Mouse (Mus musculus) heart, embryonic 14.5 days (tissue): Measurements from ENCODE around the gene Jph3. TPM values are rescaled to one million over a fixed set of nuclear protein-coding genes. Genes with fewer than 3 reads are reported as not detected.

Experiments
- ATAC-seq: fragments of 200-750 bp; cut with Nextera tagmentation; 2 replicates; pipeline ENCODE4 v1.8.0; 2017; ENCODE audit warnings: low read depth, moderate TSS enrichment; ENCODE audit not compliant: insufficient number of reproducible peaks, insufficient read depth, low FRiP score
- H3K27ac ChIP-seq, 2 experiments: fragments of 200-500 bp in 1 of 2; fragments of 300-500 bp in 1 of 2; sonication (generic) in 1 of 2; replicated peaks in 1 of 2; 2 replicates each; pipeline ENCODE4 v1.5.1; 2012 to 2014; ENCODE audit warnings: low read depth in 2 of 2, low read length in 2 of 2, control low read depth in 1 of 2, mild to moderate bottlenecking in 1 of 2, mixed read lengths in 1 of 2; ENCODE audit not compliant: control insufficient read depth in 1 of 2, insufficient read depth in 1 of 2
- H3K27me3 ChIP-seq: fragments of 300-500 bp; sonication (generic); 2 replicates; pipeline ENCODE4 v1.6.1; 2014; ENCODE audit warnings: mild to moderate bottlenecking, low read length, control low read depth; ENCODE audit not compliant: control insufficient read depth, insufficient read depth
- H3K36me3 ChIP-seq: fragments of 300-500 bp; sonication (generic); 2 replicates; pipeline ENCODE4 v1.6.1; 2014; ENCODE audit warnings: mild to moderate bottlenecking, control low read depth, low read length, mixed read lengths; ENCODE audit not compliant: control insufficient read depth, insufficient read depth
- H3K4me1 ChIP-seq, 2 experiments: fragments of 200-500 bp in 1 of 2; fragments of 300-500 bp in 1 of 2; sonication (generic) in 1 of 2; 2 replicates each; pipeline ENCODE4 v1.6.1; 2012 to 2014; ENCODE audit warnings: low read length in 2 of 2, control low read depth in 1 of 2, mixed read lengths in 1 of 2; ENCODE audit not compliant: control insufficient read depth in 2 of 2, insufficient read depth in 2 of 2
- H3K4me2 ChIP-seq: fragments of 300-500 bp; sonication (generic); 2 replicates; pipeline ENCODE4 v1.6.1; 2014; ENCODE audit warnings: mild to moderate bottlenecking, low read length
- H3K4me3 ChIP-seq, 2 experiments: fragments of 200-500 bp in 1 of 2; fragments of 300-500 bp in 1 of 2; sonication (generic) in 1 of 2; 2 replicates each; pipeline ENCODE4 v1.5.1; 2012 to 2014; ENCODE audit warnings: low read length in 2 of 2, mild to moderate bottlenecking in 2 of 2, control low read depth in 1 of 2, low read depth in 1 of 2, moderate library complexity in 1 of 2; ENCODE audit not compliant: control insufficient read depth in 1 of 2, insufficient read depth in 1 of 2
- H3K9ac ChIP-seq: fragments of 300-500 bp; sonication (generic); 2 replicates; pipeline ENCODE4 v1.6.1; 2014; ENCODE audit warnings: mild to moderate bottlenecking, low read length
- H3K9me3 ChIP-seq: fragments of 300-500 bp; sonication (generic); 2 replicates; pipeline ENCODE4 v1.6.1; 2016; ENCODE audit warnings: low read length, control low read depth; ENCODE audit not compliant: control insufficient read depth
- WGBS: fragments of 180-500 bp; shearing (Covaris S2); extraction: QIAGEN DNeasy Blood & Tissue Kit; methylation state at CpG from one replicate; pipeline ENCODE4 v1.1.7; 2014; 5-methylcytosine and 5-hydroxymethylcytosine counted together
- polyA plus RNA-seq: library from polyadenylated mRNA; unstranded; fragments of >200 nt; fragmentation: Nextera tagmentation; extraction: Ambion mirVana; gene quantifications from 2 replicates; pipeline ENCODE4 v1.2.1, GENCODE M21; 2014

Jph3 gene
- polyA plus RNA-seq, 1 experiment from 2014 or later: 0.18 TPM

DNA sequence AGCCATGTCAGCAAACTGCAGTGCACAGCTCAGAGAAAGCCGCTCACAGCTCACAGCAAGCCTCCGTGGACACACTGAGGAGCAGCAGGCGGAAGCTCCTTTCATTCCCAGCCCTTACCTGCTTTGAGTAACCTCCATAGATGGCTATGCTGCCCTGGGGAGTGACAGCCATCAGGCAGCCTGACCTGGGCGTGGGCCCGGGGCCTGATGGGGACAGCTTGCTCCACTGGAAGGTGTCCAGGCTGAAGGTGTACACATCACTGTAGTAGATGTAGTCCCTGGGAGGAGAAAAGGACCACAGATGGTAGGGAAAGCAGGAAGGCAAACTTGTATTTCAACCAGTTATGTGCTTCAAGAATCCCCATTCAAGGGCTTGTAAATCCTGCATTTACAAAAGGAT lies 75.4 kb downstream of the Jph3 start:
- Histone ChIP-seq H3K9me3 (no peaks in the 10 kb centered on the region), H3K9ac (no peak overlapping the region), H3K4me1 (peaks cover 14 to 31% of the 10 kb centered on the region in 2 experiments), H3K36me3 (peaks cover 38% of the 10 kb centered on the region), H3K27me3 (no peaks in the 10 kb centered on the region), H3K4me2 (no peak overlapping the region), H3K27ac (no peak overlapping the region), H3K4me3 (no peak overlapping the region)
- WGBS: 88% methylated on average over 5 of the region's 5 CpGs
- no peak for ATAC-seq

DNA sequence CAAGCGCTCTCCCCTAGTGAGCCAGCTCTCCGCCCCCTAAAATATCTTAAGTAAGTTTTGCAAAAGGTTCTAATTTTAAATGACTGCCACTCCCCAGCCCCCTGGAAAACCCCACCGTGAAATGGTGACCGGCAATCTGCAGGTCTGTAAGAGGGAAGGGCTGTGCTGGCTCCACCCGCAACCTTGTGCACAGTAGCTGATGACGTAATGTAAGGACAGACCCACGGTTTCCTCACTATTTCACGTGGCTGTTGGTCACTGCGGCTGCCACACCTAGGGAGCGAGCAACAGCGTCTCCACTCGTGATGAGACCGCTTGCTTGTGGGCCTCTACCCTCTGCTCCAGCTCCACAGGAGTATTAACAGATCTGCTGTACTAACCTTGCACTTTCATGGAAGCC lies 76.7 kb downstream of the Jph3 start:
- WGBS: 86% methylated on average over 13 of the region's 13 CpGs
- Histone ChIP-seq H3K27me3 (no peaks in the 10 kb centered on the region), H3K27ac (no peak overlapping the region), H3K4me3 (no peak overlapping the region), H3K9me3 (no peaks in the 10 kb centered on the region), H3K4me1 (peaks cover 8 to 23% of the 10 kb centered on the region in 2 experiments), H3K4me2 (no peak overlapping the region), H3K9ac (no peak overlapping the region), H3K36me3 (peaks cover 39% of the 10 kb centered on the region)
- no peak for ATAC-seq

DNA sequence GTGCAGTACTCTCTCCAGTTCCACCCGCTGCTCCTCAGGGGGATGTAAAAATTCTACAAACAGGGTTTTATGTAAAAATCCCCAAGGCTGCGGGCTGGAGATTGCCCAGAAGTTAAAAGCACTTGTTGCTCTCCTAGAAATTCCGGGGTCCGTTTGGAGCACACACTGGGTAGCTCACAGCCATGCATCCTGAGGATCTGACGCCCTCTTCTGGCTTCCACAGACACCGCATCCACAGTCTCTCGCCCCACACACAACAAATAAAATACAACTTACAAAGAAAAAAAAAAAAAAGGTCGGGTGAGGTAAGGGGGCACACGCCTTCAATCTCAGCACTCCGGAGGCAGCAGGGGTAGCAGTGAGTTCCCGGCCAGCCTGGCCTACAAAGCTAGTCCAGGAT lies 78.6 kb downstream of the Jph3 start:
- no peak for ATAC-seq
- H3K4me1 ChIP-seq: peaks cover 8 to 19% of the 10 kb centered on the region in 2 experiments
- H3K9ac ChIP-seq: no peak overlapping the region
- no peak overlapping the region for H3K4me2 ChIP-seq
- no peaks in the 10 kb centered on the region for H3K27me3 ChIP-seq
- H3K4me3 ChIP-seq: no peak overlapping the region
- WGBS: 78% methylated on average over 11 of the region's 11 CpGs
- peaks cover 52% of the 10 kb centered on the region for H3K36me3 ChIP-seq
- H3K27ac ChIP-seq: no peak overlapping the region
- H3K9me3 ChIP-seq: no peaks in the 10 kb centered on the region

DNA sequence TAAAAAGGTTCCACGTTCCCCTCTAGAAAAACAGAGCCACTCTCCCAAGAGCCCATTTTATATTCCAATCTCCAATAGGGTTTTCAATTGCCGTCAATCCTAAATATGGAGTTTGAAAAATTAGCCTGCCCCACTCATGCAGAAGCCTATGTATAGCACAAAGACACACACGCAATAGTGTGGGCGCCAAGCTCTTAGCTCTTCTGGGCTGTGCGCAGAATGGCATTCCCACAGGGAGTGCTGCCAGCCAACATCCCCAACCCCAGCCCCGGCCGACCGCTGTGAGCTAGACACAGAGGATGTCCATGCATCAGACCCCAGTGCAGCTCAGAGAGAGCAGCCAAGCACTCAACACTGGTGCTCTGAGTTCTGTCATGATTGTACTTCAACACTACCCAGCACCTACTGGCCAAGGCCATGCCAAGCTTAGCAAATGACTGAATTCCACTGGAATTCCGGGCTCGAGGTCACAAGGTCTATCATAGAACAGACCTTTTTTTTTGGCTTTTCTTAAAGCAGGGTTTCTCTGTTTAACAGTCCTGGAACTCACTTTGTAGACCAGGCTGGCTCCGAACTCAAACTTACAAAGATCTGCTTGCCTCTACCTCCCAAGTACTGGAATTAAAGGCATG lies 80.2 kb downstream of the Jph3 start:
- H3K36me3 ChIP-seq: peaks cover 50% of the 10 kb centered on the region

DNA sequence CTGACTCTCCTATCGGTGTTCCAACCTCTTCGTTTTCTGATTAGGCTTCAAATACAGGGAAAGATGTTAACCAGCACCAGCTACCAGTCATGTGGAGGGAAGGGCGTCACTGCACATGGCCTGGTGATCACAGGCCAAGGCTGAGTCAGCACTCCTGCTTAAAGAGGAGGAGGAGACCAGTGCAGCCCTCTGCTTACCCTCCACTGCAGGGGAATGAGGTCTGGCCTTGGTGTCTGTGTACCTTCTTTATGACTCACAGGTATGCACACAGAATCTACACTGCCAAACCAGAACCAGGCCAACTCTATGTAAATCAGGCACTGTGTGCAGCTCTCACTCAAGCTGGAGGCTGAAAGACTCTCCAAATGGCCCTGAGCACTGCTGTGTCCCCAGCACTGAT lies 82.1 kb downstream of the Jph3 start:
- ATAC-seq: no peak
- H3K4me2 ChIP-seq: no peak overlapping the region
- H3K9me3 ChIP-seq: no peaks in the 10 kb centered on the region

More for the DNA sequence above, 80.2 kb downstream of the Jph3 start:
- no peaks in the 10 kb centered on the region for H3K9me3 ChIP-seq
- 70% methylated on average over 11 of the region's 11 CpGs for WGBS
- 0 out of 2 replicates have a peak, but pooled peaks have one; percentile 18 for ATAC-seq
- H3K27ac ChIP-seq: 0 out of 4 replicates have a peak overlapping the region, but pooled peaks of 1 of the 2 experiments have one; percentile 41
- no peak overlapping the region for H3K4me3 ChIP-seq
- H3K4me2 ChIP-seq: no peak overlapping the region
- no peak overlapping the region for H3K9ac ChIP-seq
- no peaks in the 10 kb centered on the region for H3K27me3 ChIP-seq
- H3K4me1 ChIP-seq: peaks cover 8 to 19% of the 10 kb centered on the region in 2 experiments

DNA sequence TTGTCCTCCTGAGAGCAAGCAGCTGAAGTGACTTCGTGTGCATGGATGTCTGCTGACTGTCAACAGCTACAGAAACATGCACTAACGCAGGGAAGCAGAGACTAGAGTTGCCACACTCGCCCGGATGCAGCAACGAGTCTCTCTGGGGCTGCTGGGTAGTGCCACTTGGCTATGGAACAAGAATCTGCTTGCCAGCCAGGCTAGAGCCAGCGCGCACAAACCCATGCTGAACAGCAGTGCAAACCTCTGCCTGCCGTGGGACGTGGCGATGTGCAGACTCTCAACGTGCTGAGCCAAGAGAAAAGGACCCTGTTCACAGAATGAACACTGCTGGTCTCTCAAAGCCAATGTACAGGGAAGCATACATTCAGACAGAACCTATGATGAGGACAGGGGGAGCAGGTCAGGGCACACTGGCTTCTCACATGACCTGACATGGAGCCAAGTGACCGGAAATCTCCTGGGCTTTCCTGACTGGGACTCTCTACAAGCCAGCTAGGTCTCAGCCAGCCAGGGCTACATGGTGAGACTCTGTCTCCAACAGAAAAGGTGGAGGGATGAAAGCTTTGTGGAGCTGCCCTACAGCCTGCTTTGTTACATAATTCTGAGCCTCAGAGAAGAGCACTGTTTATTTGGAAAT lies 82.6 kb downstream of the Jph3 start:
- H3K4me2 ChIP-seq: no peak overlapping the region
- WGBS: 79% methylated on average over 12 of the region's 12 CpGs
- H3K9me3 ChIP-seq: no peaks in the 10 kb centered on the region
- no peak overlapping the region for H3K27ac ChIP-seq
- H3K9ac ChIP-seq: no peak overlapping the region
- H3K27me3 ChIP-seq: no peaks in the 10 kb centered on the region
- no peak for ATAC-seq
- H3K4me3 ChIP-seq: no peak overlapping the region
- peaks cover 43% of the 10 kb centered on the region for H3K36me3 ChIP-seq
- peaks cover 8 to 19% of the 10 kb centered on the region in 2 experiments for H3K4me1 ChIP-seq

More for the DNA sequence above, 82.1 kb downstream of the Jph3 start:
- Histone ChIP-seq H3K27ac (no peak overlapping the region), H3K4me3 (no peak overlapping the region), H3K36me3 (peaks cover 43% of the 10 kb centered on the region), H3K9ac (no peak overlapping the region), H3K27me3 (no peaks in the 10 kb centered on the region), H3K4me1 (peaks cover 8 to 19% of the 10 kb centered on the region in 2 experiments)
- 84% methylated on average over 3 of the region's 3 CpGs for WGBS

DNA sequence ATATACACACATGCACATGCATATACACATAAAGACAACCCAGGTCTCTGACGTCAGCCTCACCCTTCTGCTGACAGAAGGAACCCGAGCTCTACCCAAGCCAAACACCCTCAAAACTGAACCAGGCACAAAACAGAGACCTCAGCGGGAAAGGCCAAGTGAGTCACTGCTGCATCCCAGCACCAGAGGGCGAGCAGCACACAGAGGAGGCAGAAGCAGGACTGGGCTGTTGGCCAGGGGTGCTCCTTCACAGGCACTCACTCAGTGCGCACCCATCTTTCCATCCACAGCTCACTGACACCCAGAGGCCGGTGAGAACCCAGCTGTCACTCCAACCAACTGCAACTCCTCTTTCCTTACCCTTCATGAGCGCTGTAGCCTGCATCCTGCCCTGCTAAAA lies 88.8 kb downstream of the Jph3 start:
- H3K4me2 ChIP-seq: no peak overlapping the region
- H3K9ac ChIP-seq: no peak overlapping the region
- no peaks in the 10 kb centered on the region for H3K27me3 ChIP-seq
- no peak overlapping the region for H3K4me3 ChIP-seq
- WGBS: 81% methylated on average over 7 of the region's 7 CpGs
- H3K9me3 ChIP-seq: no peaks in the 10 kb centered on the region
- peaks cover 42% of the 10 kb centered on the region for H3K36me3 ChIP-seq
- no peak for ATAC-seq
- no peak overlapping the region for H3K27ac ChIP-seq
- H3K4me1 ChIP-seq: no peaks in the 10 kb centered on the region
